Mouse (Mus musculus) regulatory T cell (primary cell): ENCODE measurements around the gene Rps5.
"Not testable (repeated sequence)": the region's sequence is repeated elsewhere in the genome, so short reads cannot be mapped to it uniquely, and the experiment has no call there.

Experiments
- in situ Hi-C: fragments of 300-600 bp; cut with MboI, MseI; formaldehyde crosslinking; loops from one replicate; pipeline ENCODE4 v1.15.1; 2025; ENCODE audit warnings: high pct_unique_total_duplicates

The Rps5 gene

GRCm38 (mm10) chr7:12927693-12928589, 5.9 kb downstream of the Rps5 start:
- in situ Hi-C loops: no loop called here

DNA sequence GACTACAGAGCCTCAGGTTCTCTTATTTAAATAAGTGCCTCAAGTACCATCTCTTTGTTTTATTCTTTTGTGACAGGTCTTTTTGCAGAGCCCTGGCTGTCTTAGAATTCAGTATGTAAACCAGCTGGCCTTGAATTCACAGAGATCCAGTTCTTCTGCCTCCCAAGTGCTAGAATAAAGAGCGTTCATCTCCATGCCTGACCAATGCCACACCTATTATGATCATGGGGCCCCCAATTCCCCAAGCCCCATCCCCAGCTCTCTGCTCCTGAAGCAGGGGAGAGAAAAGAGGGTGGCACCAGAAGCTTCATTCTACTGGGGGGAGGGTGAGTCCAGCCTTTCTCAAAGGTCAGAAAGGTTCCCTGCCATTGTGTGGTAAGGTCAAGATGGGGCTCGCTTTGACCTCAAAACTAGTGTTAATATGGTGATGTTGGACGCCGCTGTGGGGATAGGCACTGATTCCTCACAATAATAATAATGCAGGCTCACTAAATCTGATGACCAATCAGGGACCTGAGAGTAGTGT, 11.6 kb downstream of the Rps5 start:
- in situ Hi-C loops: no loop called here

DNA sequence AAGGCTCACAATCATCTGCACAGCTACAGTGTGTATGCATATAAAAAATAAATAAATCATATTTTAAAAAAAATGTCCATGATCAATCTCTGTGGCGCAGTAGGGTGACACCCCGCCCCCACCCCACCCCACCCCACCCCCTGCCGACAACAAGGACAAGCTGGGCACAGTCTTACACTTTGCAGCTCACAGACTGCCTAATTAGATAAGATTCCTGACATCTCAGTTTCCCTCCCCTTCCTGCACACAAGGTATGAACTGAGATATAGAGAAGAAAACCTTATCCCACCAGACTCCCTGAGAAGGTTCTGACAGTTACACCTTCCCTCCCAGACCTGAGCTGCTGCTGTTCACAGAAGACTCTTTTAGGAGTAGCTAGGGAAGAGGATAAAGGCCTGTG, 12.7 kb downstream of the Rps5 start:
- in situ Hi-C loops: no loop called here

GRCm38 (mm10) chr7:12937254-12937803, 15.2 kb downstream of the Rps5 start:
- in situ Hi-C loops: not testable (repeated sequence)

GRCm38 (mm10) chr7:12940599-12940998, 18.5 kb downstream of the Rps5 start:
- in situ Hi-C loops: no loop called here

DNA sequence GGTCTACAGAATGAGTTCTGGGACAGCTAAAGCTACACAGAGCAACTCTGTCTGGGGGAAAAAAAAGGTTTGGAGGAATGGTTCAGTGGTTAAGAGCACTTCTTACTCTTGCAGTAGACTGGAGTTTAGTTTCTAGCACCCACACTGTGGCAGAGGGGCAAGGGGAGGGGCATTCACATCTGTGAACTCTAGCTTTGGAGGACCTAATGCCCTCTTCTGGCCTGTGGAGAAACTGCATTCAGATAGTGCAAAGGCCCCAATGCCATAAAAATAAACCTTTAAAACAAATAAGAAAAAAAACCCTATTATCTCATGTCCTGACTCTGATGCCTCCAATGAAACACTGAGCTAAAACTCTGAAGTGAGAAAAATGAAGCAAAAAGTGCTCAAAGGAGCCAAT, 21.4 kb downstream of the Rps5 start:
- in situ Hi-C loops: no loop called here

DNA sequence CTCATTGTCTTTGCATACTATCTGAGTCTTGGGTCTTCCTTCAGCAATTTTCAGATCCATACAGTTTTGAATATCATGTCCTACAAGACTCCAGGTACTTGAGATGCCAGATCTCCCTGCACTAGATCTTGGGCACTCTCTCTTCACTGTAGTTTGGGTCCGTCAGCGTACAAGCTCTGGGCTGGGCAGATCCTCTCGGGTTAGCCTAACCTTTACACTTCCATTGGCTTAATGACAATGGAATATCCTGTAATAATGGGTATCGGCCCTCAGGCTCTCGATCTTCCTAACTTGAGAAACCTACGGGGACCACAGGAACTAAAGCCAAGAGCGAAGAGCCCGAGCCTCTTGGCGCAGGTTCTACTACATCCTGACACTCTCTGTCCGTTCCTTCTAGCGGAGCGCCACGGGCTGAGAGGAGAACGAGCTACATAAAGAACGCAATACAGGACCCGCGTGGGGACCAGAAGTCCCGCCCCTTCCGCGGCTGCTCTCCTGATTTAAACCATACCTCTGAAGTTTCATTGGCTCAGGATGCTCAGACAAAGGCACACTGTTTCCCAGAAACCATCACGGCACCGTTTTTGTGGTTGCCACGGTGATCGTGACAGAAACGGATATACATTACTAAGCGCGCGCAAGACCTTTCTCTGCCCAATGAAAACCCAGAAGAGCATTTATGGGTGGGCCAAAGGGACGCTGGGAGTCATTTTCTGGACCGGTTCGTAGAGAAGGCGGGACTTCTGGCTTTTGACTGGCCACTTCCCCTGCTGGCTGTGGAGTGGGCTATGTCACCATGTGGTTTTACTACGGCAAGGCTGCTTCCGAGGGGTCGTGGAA, 27.2 kb downstream of the Rps5 start:
- in situ Hi-C loops: no loop called here

GRCm38 (mm10) chr7:12949872-12950229, 27.8 kb downstream of the Rps5 start:
- in situ Hi-C loops: no loop called here

DNA sequence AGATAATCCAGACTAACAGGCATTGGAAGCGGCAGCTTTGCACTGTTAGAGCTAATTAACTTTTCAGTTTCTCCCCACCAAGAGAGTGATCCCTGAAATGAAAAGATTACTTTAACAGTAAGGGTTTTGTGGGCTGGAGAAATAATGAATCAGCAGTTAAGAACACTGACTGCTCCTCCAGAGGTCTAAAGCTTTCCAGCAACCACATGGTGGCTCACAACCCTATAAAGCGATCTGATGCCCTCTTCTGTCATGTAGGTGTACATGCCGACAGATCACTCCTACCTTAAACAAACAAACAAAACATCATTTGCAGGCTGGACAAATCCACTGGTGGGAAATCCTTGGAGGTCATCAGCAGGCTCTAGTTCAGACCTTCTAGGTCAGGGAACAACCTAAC, 32.8 kb downstream of the Rps5 start:
- in situ Hi-C loops: no loop called here

DNA sequence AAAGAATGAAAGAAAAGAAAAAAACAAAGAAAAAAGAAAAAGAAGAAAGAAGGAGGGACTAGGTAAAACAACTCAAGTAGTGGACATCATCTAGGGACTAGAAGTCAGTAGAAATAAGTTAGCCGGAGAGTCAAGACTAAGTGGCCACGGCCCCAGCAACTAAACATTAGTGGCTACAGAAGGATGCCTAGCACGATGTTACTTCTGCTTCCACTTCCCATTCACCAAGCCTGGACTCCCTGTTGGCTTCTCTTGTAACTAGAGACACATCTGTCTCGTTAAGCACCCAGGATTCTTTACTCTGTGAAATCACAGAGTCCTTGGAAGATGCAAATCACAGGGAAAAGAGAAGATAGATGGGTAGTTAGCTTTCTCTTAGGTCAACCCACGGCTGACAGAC, 35.4 kb downstream of the Rps5 start:
- in situ Hi-C loops: no loop called here

GRCm38 (mm10) chr7:12958948-12959347, 36.9 kb downstream of the Rps5 start:
- in situ Hi-C loops: no loop called here

- in situ Hi-C loops: no loop called here
Observed at GRCm38 (mm10) chr7:12959718-12960117, 37.6 kb downstream of the Rps5 start.

- in situ Hi-C loops: no loop called here
Observed at GRCm38 (mm10) chr7:12961511-12962141, 39.5 kb downstream of the Rps5 start.

DNA sequence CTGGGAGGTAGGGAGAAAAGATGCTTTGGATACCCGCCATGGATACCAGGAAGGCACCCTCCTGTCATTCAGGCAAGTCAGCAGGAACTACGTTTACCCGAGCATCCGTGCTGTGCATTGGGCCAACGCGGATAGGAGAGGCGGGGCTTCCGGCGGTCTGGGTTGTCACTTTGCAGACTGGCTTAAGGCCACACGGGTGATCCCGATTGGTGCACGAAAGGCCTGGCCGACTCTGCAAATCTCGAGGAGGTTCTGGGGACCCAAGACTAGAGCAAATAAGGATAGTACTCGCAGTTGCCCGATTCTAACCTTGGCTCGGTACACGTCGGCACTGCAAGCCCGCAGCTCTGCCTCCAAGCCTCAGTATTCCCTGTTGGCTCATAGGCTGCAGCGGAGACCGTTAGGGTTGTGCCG, 43.6 kb downstream of the Rps5 start, which contains the start of gene Zfp324:
TSS of gene Zfp324 (plus strand) at position 161 of the 414 bp plus-strand sequence.
- in situ Hi-C loops: no loop called here

GRCm38 (mm10) chr7:12966104-12966845, 44.2 kb downstream of the Rps5 start:
- in situ Hi-C loops: no loop called here

- in situ Hi-C loops: no loop called here
Observed at GRCm38 (mm10) chr7:12970906-12971305, 48.8 kb downstream of the Rps5 start.
